Mouse (Mus musculus): ENCODE data around the gene Gm10354. TPM values are rescaled to one million over a fixed set of nuclear protein-coding genes. Genes with fewer than 3 reads are reported as not detected.
"Not testable (repeated sequence)": the region's sequence is repeated elsewhere in the genome, so short reads cannot be mapped to it uniquely, and the experiment has no call there.

The Gm10354 gene
- 0.14 TPM in 1 of 2 replicates, not detected in the other for polyA plus RNA-seq (2015; fragmentation: Nextera tagmentation; extraction: Ambion mirVana)

- ATAC-seq (ENCODE audit: insufficient number of reproducible peaks, low FRiP score, low TSS enrichment, low read depth); H3K4me3 ChIP-seq (replicated peaks); H3K9ac ChIP-seq; H3K36me3 ChIP-seq; H3K4me1 ChIP-seq; H3K4me2 ChIP-seq (replicated peaks); H3K9me3 ChIP-seq (replicated peaks); H3K27me3 ChIP-seq; H3K27ac ChIP-seq (replicated peaks): not testable (repeated sequence)
- 27% methylated on average over 1 of the region's 1 CpGs for WGBS
These were observed at the start of gene Gm10354 for GRCm38 (mm10) chr5:14978835-14979234. Gene Gm10354, minus strand, starts transcription at chr5:14978935.

- H3K4me1 ChIP-seq; H3K4me3 ChIP-seq (replicated peaks); H3K27ac ChIP-seq (replicated peaks); H3K4me2 ChIP-seq (replicated peaks); H3K36me3 ChIP-seq; H3K27me3 ChIP-seq; H3K9me3 ChIP-seq (replicated peaks); ATAC-seq (ENCODE audit: insufficient number of reproducible peaks, low FRiP score, low TSS enrichment, low read depth); H3K9ac ChIP-seq: not testable (repeated sequence)
- 67% methylated on average over 1 of the region's 1 CpGs for WGBS
These were observed 45.6 kb upstream of the Gm10354 start for GRCm38 (mm10) chr5:15024316-15024715.

GRCm38 (mm10) chr5:15020067-15020466, 41.3 kb upstream of the Gm10354 start:
- not testable (repeated sequence) for H3K9me3 ChIP-seq (replicated peaks); H3K9ac ChIP-seq; H3K27ac ChIP-seq (replicated peaks); H3K4me1 ChIP-seq; H3K36me3 ChIP-seq; H3K27me3 ChIP-seq; H3K4me2 ChIP-seq (replicated peaks); ATAC-seq (ENCODE audit: insufficient number of reproducible peaks, low FRiP score, low TSS enrichment, low read depth); H3K4me3 ChIP-seq (replicated peaks)
- 68% methylated on average over 2 of the region's 2 CpGs for WGBS

GRCm38 (mm10) chr5:15010639-15011582, 32.2 kb upstream of the Gm10354 start:
- H3K4me1 ChIP-seq; H3K36me3 ChIP-seq; H3K9me3 ChIP-seq (replicated peaks); H3K27ac ChIP-seq (replicated peaks); H3K4me3 ChIP-seq (replicated peaks); H3K4me2 ChIP-seq (replicated peaks); H3K27me3 ChIP-seq; H3K9ac ChIP-seq: not testable (repeated sequence)
- 81% methylated on average over 11 of the region's 11 CpGs for WGBS
- ATAC-seq (ENCODE audit: insufficient number of reproducible peaks, low FRiP score, low TSS enrichment, low read depth), result peak; percentile 72

GRCm38 (mm10) chr5:15006907-15007306, 28.2 kb upstream of the Gm10354 start:
- not testable (repeated sequence) for H3K4me2 ChIP-seq (replicated peaks); H3K27ac ChIP-seq (replicated peaks); H3K9ac ChIP-seq; H3K36me3 ChIP-seq; H3K27me3 ChIP-seq; H3K4me3 ChIP-seq (replicated peaks); H3K4me1 ChIP-seq
- 0 out of 2 replicates have a peak, but pooled peaks have one; percentile 30 for ATAC-seq (ENCODE audit: insufficient number of reproducible peaks, low FRiP score, low TSS enrichment, low read depth)
- 53% methylated on average over 3 of the region's 3 CpGs for WGBS
- peaks cover 17% of the 10 kb centered on the region for H3K9me3 ChIP-seq (replicated peaks)

GRCm38 (mm10) chr5:15006288-15006687, 27.6 kb upstream of the Gm10354 start:
- not testable (repeated sequence) for H3K36me3 ChIP-seq; H3K27ac ChIP-seq (replicated peaks); H3K4me3 ChIP-seq (replicated peaks); H3K27me3 ChIP-seq; ATAC-seq (ENCODE audit: insufficient number of reproducible peaks, low FRiP score, low TSS enrichment, low read depth); H3K9ac ChIP-seq; H3K4me1 ChIP-seq; H3K4me2 ChIP-seq (replicated peaks)
- 69% methylated on average over 3 of the region's 3 CpGs for WGBS
- peaks cover 13% of the 10 kb centered on the region for H3K9me3 ChIP-seq (replicated peaks)

GRCm38 (mm10) chr5:15005584-15005983, 26.8 kb upstream of the Gm10354 start:
- ATAC-seq (ENCODE audit: insufficient number of reproducible peaks, low FRiP score, low TSS enrichment, low read depth), result 0 out of 2 replicates have a peak, but pooled peaks have one; percentile 24
- H3K4me2 ChIP-seq (replicated peaks); H3K27me3 ChIP-seq; H3K27ac ChIP-seq (replicated peaks); H3K9ac ChIP-seq; H3K4me1 ChIP-seq; H3K4me3 ChIP-seq (replicated peaks); H3K36me3 ChIP-seq: not testable (repeated sequence)
- peaks cover 12% of the 10 kb centered on the region; the same call in 1 of the 2 replicates for H3K9me3 ChIP-seq (replicated peaks)
- WGBS, result 50% methylated on average over 3 of the region's 4 CpGs

GRCm38 (mm10) chr5:15004569-15005562, 26.1 kb upstream of the Gm10354 start:
- H3K4me1 ChIP-seq; H3K27ac ChIP-seq (replicated peaks); H3K4me3 ChIP-seq (replicated peaks); H3K4me2 ChIP-seq (replicated peaks); H3K27me3 ChIP-seq; H3K36me3 ChIP-seq; H3K9ac ChIP-seq: not testable (repeated sequence)
- 73% methylated on average over 5 of the region's 5 CpGs for WGBS
- peak; percentile 85 for ATAC-seq (ENCODE audit: insufficient number of reproducible peaks, low FRiP score, low TSS enrichment, low read depth)
- H3K9me3 ChIP-seq (replicated peaks), result peaks cover 12% of the 10 kb centered on the region; the same call in 1 of the 2 replicates

- 78% methylated on average over 9 of the region's 9 CpGs for WGBS
- not testable (repeated sequence) for H3K36me3 ChIP-seq; H3K4me2 ChIP-seq (replicated peaks); H3K27me3 ChIP-seq; ATAC-seq (ENCODE audit: insufficient number of reproducible peaks, low FRiP score, low TSS enrichment, low read depth); H3K4me1 ChIP-seq; H3K9me3 ChIP-seq (replicated peaks); H3K27ac ChIP-seq (replicated peaks); H3K4me3 ChIP-seq (replicated peaks); H3K9ac ChIP-seq
These were observed 19.3 kb upstream of the Gm10354 start for GRCm38 (mm10) chr5:14998077-14998476.

GRCm38 (mm10) chr5:14997556-14997955, 18.8 kb upstream of the Gm10354 start:
- not testable (repeated sequence) for H3K9ac ChIP-seq; H3K27me3 ChIP-seq; H3K4me1 ChIP-seq; H3K36me3 ChIP-seq; H3K27ac ChIP-seq (replicated peaks); ATAC-seq (ENCODE audit: insufficient number of reproducible peaks, low FRiP score, low TSS enrichment, low read depth); H3K4me2 ChIP-seq (replicated peaks); H3K9me3 ChIP-seq (replicated peaks); H3K4me3 ChIP-seq (replicated peaks)
- WGBS, result 82% methylated on average over 4 of the region's 4 CpGs

GRCm38 (mm10) chr5:14996670-14997249, 18.0 kb upstream of the Gm10354 start:
- H3K9me3 ChIP-seq (replicated peaks); ATAC-seq (ENCODE audit: insufficient number of reproducible peaks, low FRiP score, low TSS enrichment, low read depth); H3K27ac ChIP-seq (replicated peaks); H3K4me1 ChIP-seq; H3K36me3 ChIP-seq; H3K9ac ChIP-seq; H3K4me3 ChIP-seq (replicated peaks); H3K4me2 ChIP-seq (replicated peaks); H3K27me3 ChIP-seq: not testable (repeated sequence)
- WGBS, result 69% methylated on average over 7 of the region's 7 CpGs

All from embryonic facial prominence, embryonic 15.5 days (tissue).